Mouse (Mus musculus) cerebellum, adult (tissue): ENCODE measurements around the gene Tex14.

Experiments used
- ATAC-seq: cut with Nextera tagmentation; 2 replicates; pipeline ENCODE4 v1.9.2; 2017; ENCODE audit warnings: mild to moderate bottlenecking, moderate library complexity, mixed read lengths; ENCODE audit not compliant: insufficient number of reproducible peaks, low FRiP score, low TSS enrichment

The Tex14 gene

DNA sequence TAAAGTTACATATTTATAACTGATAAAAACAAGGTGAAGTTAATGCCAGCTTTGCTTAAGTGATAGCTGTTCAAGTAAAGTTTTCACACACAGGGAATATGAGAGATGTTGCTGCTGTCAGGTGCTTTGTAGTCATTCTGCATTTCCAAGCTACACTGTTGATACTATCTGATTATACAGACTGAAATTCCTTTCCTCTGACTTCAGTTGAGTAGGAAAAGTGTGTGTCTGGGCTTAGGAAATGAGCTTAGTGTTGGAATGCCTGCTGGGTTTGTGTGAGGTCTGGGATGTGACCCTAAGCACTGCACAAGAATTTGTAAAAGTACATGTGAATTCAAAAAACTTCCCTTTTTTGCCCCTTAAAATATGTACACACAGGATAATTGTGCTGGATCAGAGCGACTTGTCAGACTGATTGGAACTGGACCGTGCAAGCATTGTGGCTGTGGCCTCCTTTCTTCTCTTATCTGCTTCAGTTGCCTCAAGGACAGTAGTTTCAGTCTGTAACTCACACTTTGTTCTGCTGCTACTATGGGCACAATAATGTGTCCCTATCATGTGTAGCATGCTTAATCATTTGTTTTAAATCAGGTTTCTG lies 150.3 kb downstream of the Tex14 start:
- ATAC-seq = no peak

- no peak for ATAC-seq
Measured at GRCm38 (mm10) chr11:87561208-87561607, 156.3 kb downstream of the Tex14 start.

DNA sequence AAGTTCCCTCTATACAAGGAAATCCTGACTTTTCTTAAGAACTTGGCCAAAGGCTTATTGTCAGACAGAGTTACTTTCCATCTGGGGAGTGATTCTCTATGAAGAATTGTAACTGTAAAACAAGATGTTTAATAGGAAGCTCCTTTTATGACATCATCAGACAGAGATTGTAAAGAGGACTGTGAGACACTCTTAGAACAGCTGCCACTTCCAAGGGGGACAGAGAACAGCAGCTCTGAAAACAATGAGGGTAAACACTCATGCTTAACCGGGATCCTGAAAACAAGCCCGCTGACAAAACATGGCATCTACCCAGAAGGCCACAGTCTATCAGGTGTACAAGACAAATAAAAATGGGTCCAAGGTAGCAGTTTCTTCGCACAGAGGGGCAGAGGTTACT lies 161.6 kb downstream of the Tex14 start, which contains the start of gene Gm11492:
Gm11492 (plus strand) TSS at position 153 of the 400 bp plus-strand sequence.
- no peak for ATAC-seq

GRCm38 (mm10) chr11:87568255-87568953 lies 163.5 kb downstream of the Tex14 start, which contains the start of gene Sept4:
Gene Sept4 (plus strand): TSS chr11:87568903.
- ATAC-seq = no peak

- no peak for ATAC-seq
Measured at GRCm38 (mm10) chr11:87570743-87571142, 165.9 kb downstream of the Tex14 start.

DNA sequence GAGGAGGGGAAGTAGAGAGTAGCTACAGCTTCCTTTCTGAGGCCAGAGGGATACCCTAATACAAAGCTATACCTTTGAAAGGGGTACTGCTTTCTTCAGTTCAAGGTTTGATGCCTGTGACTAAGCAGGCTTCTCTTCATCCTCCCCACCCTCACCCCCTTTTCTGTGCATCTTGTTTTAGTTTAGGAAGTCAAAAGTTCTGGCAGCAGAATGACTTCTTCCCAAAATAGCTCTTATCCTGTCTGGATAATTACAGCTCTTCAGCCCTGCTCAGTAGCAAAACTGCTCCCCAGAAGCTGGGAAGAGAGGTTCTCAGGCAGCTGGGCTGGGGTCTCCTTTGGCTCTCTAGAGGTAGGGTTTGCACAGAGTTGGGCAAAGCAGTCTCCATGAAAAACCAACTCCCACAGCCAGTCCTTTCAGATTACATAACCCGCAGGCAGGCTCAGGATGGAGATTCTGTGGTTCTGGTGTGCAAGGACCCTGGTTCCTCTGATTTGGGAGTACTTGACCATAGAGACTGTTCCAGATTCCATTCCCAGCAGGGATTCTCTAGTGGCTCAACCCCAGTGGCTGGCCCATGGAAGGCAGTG lies 166.6 kb downstream of the Tex14 start:
- ATAC-seq = no peak

DNA sequence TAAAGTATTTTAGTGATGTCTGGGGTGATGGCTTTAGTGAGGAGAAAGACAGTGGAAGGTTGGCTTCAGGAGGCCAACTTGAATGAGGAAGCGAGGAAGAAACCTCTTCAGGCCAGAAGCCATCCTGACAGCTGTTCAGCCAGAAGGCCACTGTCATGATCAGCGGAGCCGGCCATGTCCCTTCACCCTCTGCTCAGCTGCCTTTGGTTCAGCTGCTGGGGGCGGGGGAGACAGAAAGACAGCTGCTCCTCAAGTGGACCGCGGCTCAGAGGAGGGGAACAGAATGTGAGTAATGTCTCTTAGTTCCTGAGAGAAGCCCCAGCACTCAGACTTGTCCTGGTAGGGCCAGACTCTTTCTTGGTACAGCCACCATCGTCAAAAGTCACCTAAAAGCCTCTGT lies 168.9 kb downstream of the Tex14 start:
- ATAC-seq = no peak

DNA sequence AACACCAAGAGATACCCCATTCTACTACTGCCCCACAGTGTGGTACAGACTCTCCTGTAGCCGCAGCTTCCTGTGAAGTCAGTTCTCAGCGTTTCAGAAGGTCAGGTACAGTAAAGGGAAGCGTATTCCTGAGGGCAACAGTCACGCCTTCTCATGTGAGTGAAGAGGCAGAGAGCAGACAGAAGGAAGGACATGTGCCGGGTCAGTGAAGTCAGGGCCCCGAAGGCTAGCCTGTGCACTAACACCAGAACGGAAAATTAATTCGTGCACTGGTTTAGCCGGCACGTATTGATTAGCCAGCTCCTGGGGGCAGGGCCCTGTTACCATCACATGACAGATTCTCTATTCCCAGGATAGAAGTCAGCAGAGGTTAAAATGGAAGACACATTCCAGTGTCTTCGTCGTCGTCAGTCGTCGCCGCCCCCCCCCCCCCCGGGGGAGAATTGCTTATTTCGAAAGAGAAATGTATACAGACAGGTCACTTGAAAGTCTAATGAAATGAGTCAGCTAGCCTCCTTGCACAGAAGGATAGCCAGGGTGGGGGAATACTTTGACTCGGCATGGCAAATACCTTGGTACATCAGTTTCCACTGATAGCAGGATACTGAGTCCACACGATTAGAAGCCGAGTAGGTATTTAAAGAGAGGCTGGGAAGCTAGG lies 169.8 kb downstream of the Tex14 start:
- no peak for ATAC-seq

GRCm38 (mm10) chr11:87577601-87578248 lies 172.9 kb downstream of the Tex14 start:
- ATAC-seq = no peak

GRCm38 (mm10) chr11:87578249-87578962 lies 173.5 kb downstream of the Tex14 start:
- peak; percentile 57 for ATAC-seq

GRCm38 (mm10) chr11:87578963-87579601 lies 174.2 kb downstream of the Tex14 start:
- ATAC-seq = peak; percentile 32; the same call in 1 of the 2 replicates

DNA sequence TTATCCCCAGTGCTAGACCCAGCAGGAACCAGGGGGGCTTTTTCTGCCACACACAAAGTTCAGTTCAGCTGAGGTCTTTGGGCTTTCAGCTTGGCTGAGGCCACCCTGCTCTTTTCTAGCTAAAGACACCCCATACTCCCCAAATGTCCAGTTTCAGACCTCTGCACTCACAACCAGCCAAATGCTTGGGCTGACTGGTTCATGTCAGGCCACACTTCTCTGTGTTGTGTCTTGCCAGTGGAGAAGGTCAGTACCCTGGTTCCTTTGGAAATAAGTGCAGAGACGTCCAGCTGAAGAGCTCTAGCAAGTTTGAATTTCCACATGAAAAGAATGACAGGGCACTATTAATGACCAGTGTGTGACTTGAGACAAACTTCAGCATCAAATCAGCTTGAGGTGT lies 174.8 kb downstream of the Tex14 start:
- peak; percentile 10; the same call in 1 of the 2 replicates for ATAC-seq

DNA sequence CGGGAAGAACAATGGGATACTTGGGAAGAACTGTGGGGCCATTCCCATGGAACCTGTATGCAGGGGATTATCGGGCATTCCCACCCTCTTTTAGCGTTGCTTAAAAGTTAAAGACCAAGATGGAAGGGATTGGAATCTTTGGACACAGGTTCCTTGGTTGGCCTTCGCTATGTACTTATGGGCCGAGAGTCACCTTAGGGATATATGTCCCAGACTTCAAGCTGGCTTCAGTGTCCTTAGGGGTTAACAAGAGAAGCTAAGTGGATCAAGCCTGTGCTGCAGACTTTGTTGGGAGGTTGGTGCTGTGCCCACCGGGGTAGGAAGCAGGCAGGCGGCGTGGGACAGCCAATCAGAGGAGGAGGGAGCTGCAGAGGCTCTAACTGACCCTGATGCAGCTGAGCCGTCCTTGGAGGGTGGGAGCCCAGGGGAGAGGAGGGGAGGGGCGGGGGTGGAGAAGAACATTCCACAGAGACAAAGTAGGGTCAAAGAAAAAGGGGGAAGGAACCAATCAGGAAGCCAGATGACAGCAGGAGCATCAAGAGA lies 175.7 kb downstream of the Tex14 start:
- ATAC-seq = no peak

- no peak for ATAC-seq
Measured at GRCm38 (mm10) chr11:87581161-87581865, 176.4 kb downstream of the Tex14 start.

- no peak for ATAC-seq
Measured at GRCm38 (mm10) chr11:87581933-87582710, 177.3 kb downstream of the Tex14 start.

DNA sequence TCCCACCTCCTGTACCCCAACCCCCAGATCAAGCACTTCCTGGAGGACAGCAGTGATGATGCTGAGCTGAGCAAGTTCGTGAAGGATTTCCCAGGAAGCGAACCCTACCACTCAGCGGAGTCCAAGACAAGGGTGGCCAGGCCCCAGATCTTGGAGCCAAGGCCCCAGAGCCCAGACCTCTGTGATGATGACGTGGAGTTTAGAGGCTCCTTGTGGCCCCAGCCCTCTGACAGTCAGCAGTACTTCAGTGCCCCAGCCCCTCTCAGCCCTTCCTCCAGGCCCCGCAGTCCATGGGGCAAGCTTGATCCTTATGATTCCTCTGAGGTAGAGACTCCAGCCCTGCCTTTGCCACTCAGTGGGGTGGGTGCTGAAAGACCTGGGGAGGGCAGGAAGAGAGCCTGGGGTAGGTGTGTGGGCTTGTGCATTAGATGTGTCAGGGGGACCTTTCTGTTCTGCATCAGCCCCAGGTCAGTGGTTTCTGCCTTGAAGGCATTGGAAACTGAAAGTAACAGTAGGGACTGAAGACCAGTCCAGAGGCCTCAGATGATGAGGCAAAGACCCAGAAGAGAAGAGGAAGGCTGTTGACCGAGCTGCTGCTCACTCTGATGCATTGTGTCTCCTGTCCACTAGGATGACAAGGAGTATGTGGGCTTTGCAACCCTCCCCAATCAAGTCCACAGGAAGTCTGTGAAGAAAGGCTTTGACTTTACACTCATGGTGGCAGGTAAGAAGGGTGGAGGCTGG lies 178.6 kb downstream of the Tex14 start:
- ATAC-seq = no peak
